Mouse (Mus musculus) hindbrain, postnatal 0 days (tissue): Measurements from ENCODE around the gene Pacsin2. TPM values are rescaled to one million over a fixed set of nuclear protein-coding genes. Genes with fewer than 3 reads are reported as not detected.

Source experiments
- ATAC-seq: fragments of 200-750 bp; cut with Nextera tagmentation; 2 replicates; pipeline ENCODE4 v1.8.0; 2017; ENCODE audit warnings: mild to moderate bottlenecking, moderate TSS enrichment, moderate library complexity
- DNase-seq: peaks from one replicate; pipeline ENCODE4 v3.0.0-alpha.2; 2015; ENCODE audit warnings: low spot score
- H3K27ac ChIP-seq: fragments of 300-500 bp; sonication (generic); 2 replicates; pipeline ENCODE4 v1.5.1; 2014; ENCODE audit warnings: mild to moderate bottlenecking
- H3K27me3 ChIP-seq: fragments of 300-500 bp; sonication (generic); 2 replicates; pipeline ENCODE4 v1.6.1; 2014; ENCODE audit warnings: low read length, mixed read lengths; ENCODE audit not compliant: insufficient read depth
- H3K36me3 ChIP-seq: fragments of 300-500 bp; sonication (generic); 2 replicates; pipeline ENCODE4 v1.6.1; 2014; ENCODE audit warnings: low read length, mixed read lengths; ENCODE audit not compliant: insufficient read depth
- H3K4me1 ChIP-seq: fragments of 300-500 bp; sonication (generic); 2 replicates; pipeline ENCODE4 v1.6.1; 2014; ENCODE audit warnings: antibody characterized with exemption, low read length, mixed read lengths; ENCODE audit not compliant: insufficient read depth
- H3K4me2 ChIP-seq: fragments of 300-500 bp; sonication (generic); 2 replicates; pipeline ENCODE4 v1.6.1; 2014; ENCODE audit warnings: low read depth, mild to moderate bottlenecking, low read length, moderate library complexity, mixed read lengths
- H3K4me3 ChIP-seq: fragments of 300-500 bp; sonication (generic); 2 replicates; pipeline ENCODE4 v1.5.1; 2014; ENCODE audit warnings: low read length
- H3K9ac ChIP-seq: fragments of 300-500 bp; sonication (generic); replicated peaks from 2 replicates; pipeline ENCODE4 v1.6.1; 2014; ENCODE audit warnings: mild to moderate bottlenecking, low read length, moderate library complexity, mixed read lengths
- H3K9me3 ChIP-seq: fragments of 300-500 bp; sonication (generic); 2 replicates; pipeline ENCODE4 v1.6.1; 2016; ENCODE audit warnings: low read length, mixed read lengths
- CTCF ChIP-seq: IDR thresholded peaks from 2 replicates; pipeline ENCODE4 v1.5.1; 2016; ENCODE audit warnings: antibody characterized with exemption, control low read depth, low read depth
- WGBS: fragments of 180-500 bp; shearing (Covaris S2); extraction: QIAGEN DNeasy Blood & Tissue Kit; methylation state at CpG from one replicate; pipeline ENCODE4 v1.1.7; 2014; 5-methylcytosine and 5-hydroxymethylcytosine counted together
- polyA plus RNA-seq: library from polyadenylated mRNA; unstranded; fragments of >200 nt; fragmentation: Nextera tagmentation; extraction: Ambion mirVana; gene quantifications from 2 replicates; pipeline ENCODE4 v1.2.1, GENCODE M21; 2015
- total RNA-seq: library from RNA; depleted of rRNA; stranded (reverse); fragments of >200 nt; gene quantifications from 2 replicates; pipeline ENCODE4 v1.2.3, GENCODE M21; 2014

Pacsin2 gene
- total and polyA plus RNA-seq, 2 experiments from 2014 or later: 19.5 to 20.0 TPM

DNA sequence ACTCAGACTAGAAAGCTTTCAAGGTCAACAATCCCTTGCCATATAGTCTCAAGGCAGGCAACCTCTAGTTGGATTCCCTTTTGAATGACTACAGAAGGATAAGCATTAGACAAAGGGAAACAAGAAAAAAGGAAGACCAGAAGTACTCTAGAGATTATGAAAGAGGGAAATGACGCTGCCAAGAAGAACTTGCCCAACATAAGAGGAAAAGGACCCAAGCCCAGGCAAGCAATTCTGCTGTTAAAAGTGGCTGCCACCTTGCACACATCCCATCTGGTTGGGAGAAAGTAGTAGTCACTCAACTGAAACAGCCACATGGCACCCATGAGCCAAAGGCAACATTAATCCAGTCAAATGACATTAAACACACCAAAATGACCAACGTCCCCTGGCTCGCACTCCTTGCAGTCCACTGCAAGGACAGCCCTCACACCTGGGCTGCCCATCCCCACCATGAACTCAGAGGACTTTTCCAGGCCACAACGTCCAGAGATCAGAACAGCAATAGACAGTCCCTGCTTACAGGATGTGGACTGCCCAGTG lies 21.8 kb downstream of the Pacsin2 start:
- Histone ChIP-seq H3K4me1 (no peaks in the 10 kb centered on the region), H3K36me3 (no peaks in the 10 kb centered on the region), H3K9me3 (no peaks in the 10 kb centered on the region), H3K4me2 (no peak overlapping the region), H3K9ac (no peak overlapping the region), H3K27ac (no peak overlapping the region), H3K4me3 (no peak overlapping the region), H3K27me3 (no peaks in the 10 kb centered on the region)
- ATAC-seq (no peak), DNase-seq (no peak)
- TF ChIP-seq CTCF: no peak
- WGBS: 87% methylated on average over 4 of the region's 4 CpGs

DNA sequence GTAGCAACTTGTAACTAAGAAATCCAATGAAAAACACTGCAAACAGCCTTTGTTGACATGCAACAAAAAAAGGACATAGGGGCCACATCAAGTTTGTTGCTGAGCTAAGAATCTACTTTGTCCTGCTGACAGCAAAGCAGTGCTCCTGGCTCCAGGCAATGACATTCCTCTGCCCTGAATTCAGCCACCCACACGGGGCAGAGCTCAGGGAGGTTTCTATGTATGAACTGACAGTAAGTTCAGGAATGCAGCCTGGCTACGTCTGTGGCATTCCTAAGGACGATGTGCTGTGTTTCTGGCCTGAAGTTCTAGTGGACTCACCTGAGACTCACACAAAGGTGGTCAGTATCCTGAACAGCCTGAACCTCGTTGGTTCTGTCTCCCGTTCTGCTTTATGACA lies 23.7 kb downstream of the Pacsin2 start:
- Histone ChIP-seq H3K9ac (no peak overlapping the region), H3K4me1 (no peaks in the 10 kb centered on the region), H3K4me3 (no peak overlapping the region), H3K4me2 (no peak overlapping the region), H3K27ac (no peak overlapping the region), H3K9me3 (no peaks in the 10 kb centered on the region), H3K36me3 (no peaks in the 10 kb centered on the region), H3K27me3 (no peaks in the 10 kb centered on the region)
- DNase-seq: no peak
- TF ChIP-seq CTCF: no peak
- ATAC-seq: no peak
- 75% methylated on average over 5 of the region's 5 CpGs for WGBS

DNA sequence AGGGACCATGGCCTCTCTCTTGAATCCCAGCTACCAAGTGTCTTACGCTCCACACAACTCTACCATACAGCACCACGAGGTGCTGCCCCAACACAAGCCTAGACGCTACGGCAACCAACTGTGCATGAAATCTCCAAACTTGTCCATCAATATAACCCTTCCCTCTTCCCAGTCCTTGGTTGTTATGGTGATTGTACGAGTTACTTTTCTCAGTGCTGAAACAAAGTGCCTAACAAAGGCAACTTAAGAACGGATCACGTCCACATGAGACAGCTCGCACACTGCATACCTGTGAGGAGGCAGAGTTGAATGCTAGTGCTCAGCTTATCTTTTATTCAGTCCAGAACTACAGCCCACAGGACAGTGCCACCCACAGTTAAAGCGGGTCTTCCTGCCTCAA lies 27.9 kb downstream of the Pacsin2 start:
- Histone ChIP-seq H3K9me3 (no peaks in the 10 kb centered on the region), H3K9ac (no peak overlapping the region), H3K4me2 (no peak overlapping the region), H3K27ac (no peak overlapping the region), H3K36me3 (no peaks in the 10 kb centered on the region), H3K4me3 (no peak overlapping the region), H3K4me1 (no peaks in the 10 kb centered on the region), H3K27me3 (no peaks in the 10 kb centered on the region)
- no peak for ATAC-seq
- peak; percentile 13; the same call in 1 of the 2 replicates for TF ChIP-seq CTCF
- 58% methylated on average over 9 of the region's 9 CpGs for WGBS
- DNase-seq: no peak

DNA sequence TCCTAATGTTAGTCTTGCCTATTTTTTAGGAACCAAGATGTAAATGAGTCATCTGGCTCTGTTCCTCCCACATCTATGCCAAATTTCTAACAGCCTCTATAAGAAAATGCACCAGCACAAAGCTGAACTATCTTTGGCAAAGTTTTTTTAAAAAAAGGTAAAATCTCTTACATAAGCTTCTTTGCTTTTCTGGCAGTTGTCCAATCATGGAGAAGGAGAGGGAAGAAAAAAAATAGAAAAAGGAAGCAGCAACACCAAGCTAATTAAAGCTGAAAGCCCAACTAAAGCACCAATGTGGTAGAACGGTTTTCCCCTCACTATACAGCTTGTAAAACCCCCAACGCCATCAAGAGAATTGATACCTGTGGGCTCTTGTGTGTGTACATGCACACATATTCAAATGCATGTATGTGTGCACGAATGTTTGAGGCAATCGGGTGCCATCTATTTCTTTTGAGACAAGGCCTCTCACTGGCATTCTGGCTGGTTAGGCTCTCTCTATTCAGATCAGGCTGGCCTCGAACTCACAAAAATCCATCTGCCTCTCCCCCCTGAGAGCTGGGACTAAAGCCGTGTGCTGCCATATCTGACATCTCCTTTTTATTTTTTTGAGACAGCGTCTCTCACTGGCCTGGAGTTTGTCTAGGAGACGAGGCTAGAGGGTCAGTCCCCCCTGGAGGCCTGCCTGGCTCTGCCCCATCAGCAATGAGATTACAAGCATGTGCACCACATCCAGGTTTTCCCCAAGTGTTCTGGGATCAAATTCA lies 28.9 kb downstream of the Pacsin2 start:
- Histone ChIP-seq H3K4me1 (no peaks in the 10 kb centered on the region), H3K9ac (no peak overlapping the region), H3K27ac (no peak overlapping the region), H3K4me3 (no peak overlapping the region), H3K9me3 (no peaks in the 10 kb centered on the region), H3K36me3 (no peaks in the 10 kb centered on the region), H3K27me3 (no peaks in the 10 kb centered on the region), H3K4me2 (no peak overlapping the region)
- no peak for ATAC-seq
- no peak for TF ChIP-seq CTCF
- peak; percentile 25 for DNase-seq
- 74% methylated on average over 8 of the region's 8 CpGs for WGBS

DNA sequence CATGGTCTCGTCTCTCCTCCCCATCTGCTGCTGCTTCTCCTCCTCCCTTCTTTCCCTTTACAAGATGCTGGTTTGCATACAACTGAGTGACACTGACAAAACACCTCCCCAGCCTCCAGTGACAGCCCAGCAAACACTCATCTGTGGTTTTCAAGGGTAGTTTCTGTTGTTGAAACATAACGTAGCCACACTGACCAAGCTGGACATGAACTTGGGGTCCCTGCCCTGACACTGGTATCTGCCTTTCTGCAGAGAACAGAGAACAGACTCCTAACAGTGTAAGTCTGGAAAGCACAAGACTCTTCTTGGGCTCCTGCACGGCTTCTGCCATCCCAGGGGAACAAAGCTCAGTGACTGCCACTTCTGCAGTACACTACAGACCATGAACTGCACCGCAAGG lies 29.7 kb downstream of the Pacsin2 start:
- Histone ChIP-seq H3K36me3 (no peaks in the 10 kb centered on the region), H3K4me3 (no peak overlapping the region), H3K27ac (no peak overlapping the region), H3K9me3 (no peaks in the 10 kb centered on the region), H3K4me1 (no peaks in the 10 kb centered on the region), H3K9ac (no peak overlapping the region), H3K4me2 (no peak overlapping the region), H3K27me3 (no peaks in the 10 kb centered on the region)
- no peak for ATAC-seq
- no peak for DNase-seq
- WGBS: 77% methylated on average over 4 of the region's 4 CpGs
- TF ChIP-seq CTCF: no peak

DNA sequence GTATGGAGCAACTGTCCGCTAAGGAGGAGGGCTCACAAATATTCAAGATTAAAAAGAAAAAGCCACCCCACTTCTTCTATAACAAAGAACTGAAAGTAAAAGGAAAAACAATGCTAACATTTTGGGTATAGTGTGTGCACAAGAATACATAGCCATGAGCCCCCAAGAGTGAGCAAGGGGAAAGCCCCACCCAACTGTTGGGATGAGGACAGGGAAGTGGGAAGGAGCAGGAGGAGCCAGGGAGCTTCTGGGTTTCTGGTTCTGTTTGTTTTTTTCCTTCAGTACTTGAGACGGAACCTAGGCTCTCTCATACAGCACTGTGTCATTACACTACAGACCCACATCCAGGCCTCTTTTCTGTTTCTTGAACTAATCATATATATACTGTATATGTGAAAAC lies 31.1 kb downstream of the Pacsin2 start:
- H3K27me3 ChIP-seq: no peaks in the 10 kb centered on the region
- TF ChIP-seq CTCF: no peak
- no peaks in the 10 kb centered on the region for H3K4me1 ChIP-seq
- WGBS: 83% methylated on average over 2 of the region's 2 CpGs
- no peak overlapping the region for H3K4me3 ChIP-seq
- H3K27ac ChIP-seq: no peak overlapping the region
- H3K4me2 ChIP-seq: no peak overlapping the region
- H3K9ac ChIP-seq: no peak overlapping the region
- ATAC-seq: no peak
- H3K9me3 ChIP-seq: no peaks in the 10 kb centered on the region
- DNase-seq: no peak
- no peaks in the 10 kb centered on the region for H3K36me3 ChIP-seq
